Mouse (Mus musculus): ENCODE data around the gene Prkd1. TPM values are rescaled to one million over a fixed set of nuclear protein-coding genes. Genes with fewer than 3 reads are reported as not detected.

Gene Prkd1
- 9.5 and 12.7 TPM in 2 replicates for polyA plus RNA-seq (2012; rRNA removed; ENCODE audit: low replicate concordance)

DNA sequence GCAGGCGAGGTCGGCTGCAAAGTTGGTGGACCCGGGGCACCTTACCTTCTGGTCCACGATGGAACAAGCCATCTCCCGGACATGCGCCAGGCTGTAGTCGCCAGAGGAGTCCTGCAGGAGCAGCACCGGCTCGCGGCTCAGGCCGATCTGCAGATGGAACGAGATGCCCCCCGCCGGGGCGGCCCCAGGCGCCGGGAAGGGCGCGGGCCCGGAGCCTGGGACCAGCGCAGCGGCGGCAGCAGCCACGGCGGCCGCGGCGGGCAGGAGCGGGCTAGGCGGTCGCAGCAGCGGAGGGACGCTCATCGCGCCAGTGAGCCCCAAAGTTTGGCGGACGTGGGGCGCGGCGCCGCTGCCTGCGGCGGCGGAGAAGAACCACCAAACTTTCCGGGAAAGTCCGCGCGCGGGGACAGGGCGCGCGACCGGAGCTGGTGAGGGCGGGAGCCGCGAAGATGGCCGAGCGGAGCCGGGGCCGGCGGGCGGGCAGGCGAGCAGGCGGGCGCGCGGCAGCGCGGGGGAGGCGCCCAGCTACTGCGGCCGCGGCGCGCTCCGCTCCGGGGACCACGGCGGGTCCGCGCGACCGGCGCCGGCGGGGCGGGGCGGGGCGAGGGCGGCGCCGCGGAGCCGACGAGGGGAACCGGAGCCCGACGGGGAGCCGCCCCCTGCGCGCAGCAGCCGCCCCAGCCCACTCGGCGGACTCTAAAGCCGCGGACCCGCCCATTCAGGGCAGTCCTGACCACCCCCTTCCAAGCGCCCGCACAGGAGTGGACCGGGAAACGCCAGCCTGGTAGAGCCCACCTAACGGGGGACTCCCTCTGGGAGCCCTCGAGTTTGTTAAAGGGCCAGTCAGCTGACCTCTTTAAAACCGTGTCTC is at the start of gene Prkd1:
TSS of gene Prkd1 (minus strand) at position 428 of the 871 bp plus-strand sequence.

Measured in subcutaneous adipose tissue, adult 2 months (tissue).